Mouse (Mus musculus): ENCODE results near the gene Vkorc1l1. TPM values are rescaled to one million over a fixed set of nuclear protein-coding genes. Genes with fewer than 3 reads are reported as not detected.

The Vkorc1l1 gene
- polyA plus RNA-seq, 1 experiment from 2014 or later, result 29.2 TPM

Other genes with a start within 250 kb of the Vkorc1l1 start
- not detected in 2 replicates for gene Sept14, start 233.5 kb upstream of the Vkorc1l1 start, polyA plus RNA-seq (2016; fragmentation: Nextera tagmentation; extraction: Ambion mirVana)
- 178 and 186 TPM in 2 replicates for gene Mrps17, start 226.5 kb upstream of the Vkorc1l1 start, polyA plus RNA-seq (2016; fragmentation: Nextera tagmentation; extraction: Ambion mirVana)
- gene Nipsnap2, start 216.9 kb upstream of the Vkorc1l1 start, polyA plus RNA-seq (2016; fragmentation: Nextera tagmentation; extraction: Ambion mirVana), result 74.2 and 74.8 TPM in 2 replicates
- 35.5 and 38.6 TPM in 2 replicates for gene Psph, start 154.5 kb upstream of the Vkorc1l1 start, polyA plus RNA-seq (2016; fragmentation: Nextera tagmentation; extraction: Ambion mirVana)
- gene Sumf2, start 95.0 kb upstream of the Vkorc1l1 start, polyA plus RNA-seq (2016; fragmentation: Nextera tagmentation; extraction: Ambion mirVana), result 44.3 and 44.9 TPM in 2 replicates
- 1,193 and 1,199 TPM in 2 replicates for gene Chchd2, start 54.5 kb upstream of the Vkorc1l1 start, polyA plus RNA-seq (2016; fragmentation: Nextera tagmentation; extraction: Ambion mirVana)
- 7.4 and 7.7 TPM in 2 replicates for gene Zbed5, start 46.2 kb upstream of the Vkorc1l1 start, polyA plus RNA-seq (2016; fragmentation: Nextera tagmentation; extraction: Ambion mirVana)
- gene Phkg1, start 43.4 kb upstream of the Vkorc1l1 start, polyA plus RNA-seq (2016; fragmentation: Nextera tagmentation; extraction: Ambion mirVana), result 0.11 and 0.19 TPM in 2 replicates
- gene Nupr1l, start 33.4 kb upstream of the Vkorc1l1 start, polyA plus RNA-seq (2016; fragmentation: Nextera tagmentation; extraction: Ambion mirVana), result 3.5 and 3.7 TPM in 2 replicates
- 45.3 and 47.7 TPM in 2 replicates for gene Gusb, start 61.1 kb downstream of the Vkorc1l1 start, polyA plus RNA-seq (2016; fragmentation: Nextera tagmentation; extraction: Ambion mirVana)
- 34.2 and 34.8 TPM in 2 replicates for gene Asl, start 87.3 kb downstream of the Vkorc1l1 start, polyA plus RNA-seq (2016; fragmentation: Nextera tagmentation; extraction: Ambion mirVana)
- gene Crcp, start 87.3 kb downstream of the Vkorc1l1 start, polyA plus RNA-seq (2016; fragmentation: Nextera tagmentation; extraction: Ambion mirVana), result 53.3 and 54.4 TPM in 2 replicates
- gene Tpst1, start 131.4 kb downstream of the Vkorc1l1 start, polyA plus RNA-seq (2016; fragmentation: Nextera tagmentation; extraction: Ambion mirVana), result 52.3 and 55.6 TPM in 2 replicates
- gene Kctd7, start 202.9 kb downstream of the Vkorc1l1 start, polyA plus RNA-seq (2016; fragmentation: Nextera tagmentation; extraction: Ambion mirVana), result 4.7 and 5.1 TPM in 2 replicates
- gene Rabgef1, start 229.8 kb downstream of the Vkorc1l1 start, polyA plus RNA-seq (2016; fragmentation: Nextera tagmentation; extraction: Ambion mirVana), result 26.2 and 27.2 TPM in 2 replicates

All from embryonic facial prominence, embryonic 10.5 days (tissue).